Comparison of ENCODE assay signal across 23 mouse cellular contexts in the genomic region with DNA sequence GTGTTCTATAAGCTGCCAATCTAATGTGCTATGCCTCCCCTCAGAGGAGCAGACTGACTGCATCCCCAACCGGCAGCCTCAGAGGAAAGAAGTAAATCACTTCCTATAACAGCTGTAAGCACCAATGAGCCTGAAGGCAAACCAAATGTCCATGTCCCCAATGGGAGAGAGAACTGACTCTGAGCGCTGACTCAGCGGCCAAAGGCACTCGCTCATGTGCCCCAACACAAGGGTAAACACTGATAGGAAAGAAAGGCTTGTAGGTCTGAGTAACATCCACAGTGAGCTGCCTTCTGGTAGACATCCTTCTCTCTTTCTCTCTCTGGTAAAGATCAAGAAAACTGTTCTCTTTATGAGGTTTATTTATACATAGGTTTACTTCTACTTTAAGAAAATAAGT.
DNase-seq lines count a peak whose midpoint lies in the region; ATAC-seq lines count a peak whose summit lies in the region.
"Had no signal": no experiment of that assay in that cellular context is flagged by ENCODE, and none has a peak within 500 bp of the region (broad histone marks: within the 10 kb centered on the region; RNA-seq: fewer than 3 reads in every experiment).

No protein-coding gene starts in this region.

- ATAC-seq in megakaryocyte, adult 5-6 weeks (ENCODE audit: poor library complexity, severe bottlenecking): no peak
- ATAC-seq in liver, embryonic 11.5 days (replicated peaks; ENCODE audit: low FRiP score): 0 out of 2 replicates have a peak, but pooled peaks have one; percentile 30
- ATAC-seq in liver, embryonic 16.5 days (ENCODE audit: low read depth): peak; percentile 56; the same call in 1 of the 2 replicates
- ATAC-seq: forebrain, embryonic 14.5 days; forebrain, postnatal 0 days; hindbrain, embryonic 16.5 days had no signal

- WGBS in liver, embryonic 11.5 days: 74% methylated on average over 4 of the region's 4 CpGs
- 60% methylated on average over 4 of the region's 4 CpGs for WGBS in liver, embryonic 16.5 days (ENCODE audit: insufficient replicate concordance)
- WGBS in limb, embryonic 10.5 days: 87% methylated on average over 4 of the region's 4 CpGs

- no peaks in the 10 kb centered on the region for H3K9me3 ChIP-seq in megakaryocyte, embryonic 14.5 days
- H3K9me3 ChIP-seq in liver, embryonic 11.5 days (ENCODE audit: control insufficient read depth, low read length): no peaks in the 10 kb centered on the region
- no peaks in the 10 kb centered on the region for H3K9me3 ChIP-seq in liver, embryonic 16.5 days (replicated peaks; ENCODE audit: control insufficient read depth, low read length)
- no peaks in the 10 kb centered on the region for H3K9me3 ChIP-seq in limb, embryonic 10.5 days (replicated peaks)
- H3K9me3 ChIP-seq: heart, embryonic 12.5 days; heart, embryonic 15.5 days; hindbrain, embryonic 10.5 days; hindbrain, embryonic 13.5 days had no signal

- H3K36me3 ChIP-seq in megakaryocyte, embryonic 14.5 days (replicated peaks; ENCODE audit: low read length): peaks cover 17% of the 10 kb centered on the region
- no peaks in the 10 kb centered on the region; the same call in 1 of the 2 replicates for H3K36me3 ChIP-seq in liver, embryonic 11.5 days (ENCODE audit: control insufficient read depth, insufficient read depth, low read length)
- H3K36me3 ChIP-seq in liver, embryonic 16.5 days (ENCODE audit: control insufficient read depth, insufficient read depth): no peaks in the 10 kb centered on the region
- peaks cover 43% of the 10 kb centered on the region for H3K36me3 ChIP-seq in limb, embryonic 10.5 days

- H3K27ac ChIP-seq in liver, embryonic 11.5 days (ENCODE audit: low read depth, low read length): no peak overlapping the region
- no peak overlapping the region for H3K27ac ChIP-seq in liver, embryonic 16.5 days (ENCODE audit: low read length)
- H3K27ac ChIP-seq in limb, embryonic 10.5 days: no peak overlapping the region
- H3K27ac ChIP-seq: gastrocnemius, adult 2 months; heart, embryonic 15.5 days; hindbrain, embryonic 10.5 days; hindbrain, embryonic 13.5 days had no signal

- no peaks in the 10 kb centered on the region for H3K27me3 ChIP-seq in megakaryocyte, embryonic 14.5 days (replicated peaks)
- H3K27me3 ChIP-seq in liver, embryonic 11.5 days (replicated peaks; ENCODE audit: control insufficient read depth, insufficient read depth, low read length): no peaks in the 10 kb centered on the region
- H3K27me3 ChIP-seq in liver, embryonic 16.5 days (ENCODE audit: control insufficient read depth, insufficient read depth, low read depth, low read length): no peaks in the 10 kb centered on the region
- no peaks in the 10 kb centered on the region for H3K27me3 ChIP-seq in limb, embryonic 10.5 days (ENCODE audit: low read depth, poor library complexity, severe bottlenecking)
- H3K27me3 ChIP-seq: heart, embryonic 12.5 days; heart, embryonic 15.5 days; hindbrain, embryonic 13.5 days had no signal

- H3K4me2 ChIP-seq in liver, embryonic 11.5 days: no peak overlapping the region
- H3K4me2 ChIP-seq in liver, embryonic 16.5 days (ENCODE audit: low read depth, low read length): no peak overlapping the region
- H3K4me2 ChIP-seq: heart, embryonic 12.5 days; heart, embryonic 15.5 days; hindbrain, embryonic 13.5 days had no signal

- no peak overlapping the region for H3K9ac ChIP-seq in liver, embryonic 11.5 days (ENCODE audit: low read depth, low read length)
- no peak overlapping the region for H3K9ac ChIP-seq in liver, embryonic 16.5 days (ENCODE audit: low read depth, low read length)
- H3K9ac ChIP-seq: forebrain, postnatal 0 days; heart, embryonic 12.5 days; heart, embryonic 15.5 days; hindbrain, embryonic 13.5 days had no signal

- H3K4me3 ChIP-seq in megakaryocyte, embryonic 14.5 days (replicated peaks): peak overlapping the region; percentile 12
- no peak overlapping the region for H3K4me3 ChIP-seq in liver, embryonic 11.5 days (ENCODE audit: low read depth, low read length)
- no peak overlapping the region for H3K4me3 ChIP-seq in liver, embryonic 16.5 days (ENCODE audit: low read depth, low read length)
- no peak overlapping the region for H3K4me3 ChIP-seq in limb, embryonic 10.5 days
- H3K4me3 ChIP-seq: gastrocnemius, adult 2 months; heart, embryonic 12.5 days; heart, embryonic 15.5 days; hindbrain, embryonic 10.5 days; hindbrain, embryonic 13.5 days had no signal

- no peak for DNase-seq in liver, embryonic 11.5 days (ENCODE audit: low spot score)
- no peak for DNase-seq in left cerebral cortex, adult 9 months (ENCODE audit: low spot score in 2 of 2)
- DNase-seq in gastrocnemius, postnatal 25 days: no peak
- DNase-seq in limb, embryonic 10.5 days (ENCODE audit: low spot score): no peak
- DNase-seq: adrenal gland, adult 2 months; adrenal gland, postnatal 14 days; cerebellum, adult 11-12 months; cerebellum, adult 8-10 months; cerebellum, postnatal 10 days; forebrain, postnatal 0 days; gastrocnemius, adult 2 months; gastrocnemius, postnatal 14 days; heart, postnatal 10 days; heart, postnatal 36 days had no signal

- H3K4me1 ChIP-seq in megakaryocyte, embryonic 14.5 days: peaks cover 68% of the 10 kb centered on the region
- no peaks in the 10 kb centered on the region for H3K4me1 ChIP-seq in liver, embryonic 11.5 days (replicated peaks; ENCODE audit: control insufficient read depth, insufficient read depth, low read length)
- H3K4me1 ChIP-seq in liver, embryonic 16.5 days (ENCODE audit: control insufficient read depth, low read depth, low read length): no peaks in the 10 kb centered on the region
- no peaks in the 10 kb centered on the region for H3K4me1 ChIP-seq in limb, embryonic 10.5 days
- H3K4me1 ChIP-seq: heart, embryonic 15.5 days; hindbrain, embryonic 10.5 days; hindbrain, embryonic 13.5 days had no signal
